Mouse (Mus musculus) layer of hippocampus, adult 11-12 months (tissue): ENCODE data around the gene Olfr564.

Experiments
- DNase-seq: peaks from one replicate; pipeline ENCODE4 v3.0.0; 2022; ENCODE audit warnings: low spot score

Olfr564 gene

DNA sequence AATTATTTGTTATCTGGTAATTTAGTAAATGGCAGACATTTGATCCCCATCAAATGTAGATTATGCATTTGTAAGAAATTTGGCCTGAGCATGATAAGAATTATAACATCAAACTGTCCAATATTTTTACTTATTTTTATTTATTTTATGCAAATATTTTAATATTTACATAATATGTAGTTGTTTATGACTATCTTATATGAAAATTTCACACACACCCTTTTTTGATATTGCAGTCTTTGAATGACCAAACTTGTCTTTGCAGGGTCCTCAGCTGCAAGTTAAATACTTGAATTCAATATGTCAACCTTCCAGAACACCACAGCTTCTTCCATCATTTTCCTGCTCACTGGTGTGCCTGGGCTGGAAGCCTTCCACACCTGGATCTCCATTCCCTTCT lies at the start of gene Olfr564:
Gene Olfr564, plus strand, starts transcription at position 301 of the 400 bp plus-strand sequence.
- no peak for DNase-seq

- no peak for DNase-seq
These were observed 44.0 kb upstream of the Olfr564 start, which contains the start of the genes Olfr560 and Olfr78 for GRCm38 (mm10) chr7:102759266-102759665. TSS of gene Olfr560 (minus strand) at chr7:102759366. TSS of gene Olfr78 (minus strand) at chr7:102759471.

- no peak for DNase-seq
These were observed 32.4 kb upstream of the Olfr564 start, which contains the start of gene Olfr561 for GRCm38 (mm10) chr7:102770921-102771320. TSS of gene Olfr561 (plus strand) at chr7:102771221.
